Mouse (Mus musculus): Measurements from ENCODE around the gene Tor4a. TPM values are rescaled to one million over a fixed set of nuclear protein-coding genes. Genes with fewer than 3 reads are reported as not detected.
A peak's percentile ranks its signal among the peaks of the same experiment; 100 is the strongest.

Gene Tor4a
- polyA plus RNA-seq, 1 experiment from 2014 or later, result 1.9 TPM

GRCm38 (mm10) chr2:25213266-25213865, 16.7 kb upstream of the Tor4a start:
- Histone ChIP-seq H3K4me2 (ENCODE audit: low read depth, low read length) (no peak overlapping the region), H3K4me3 (ENCODE audit: low read depth, low read length) (no peak overlapping the region), H3K27me3 (ENCODE audit: control insufficient read depth, insufficient read depth, low read length) (no peaks in the 10 kb centered on the region), H3K36me3 (replicated peaks; ENCODE audit: control insufficient read depth, insufficient read depth, low read depth, low read length) (no peaks in the 10 kb centered on the region), H3K27ac (replicated peaks; ENCODE audit: low read depth, low read length) (no peak overlapping the region), H3K9ac (replicated peaks; ENCODE audit: low read length) (no peak overlapping the region), H3K9me3 (replicated peaks; ENCODE audit: control insufficient read depth, low read length) (no peaks in the 10 kb centered on the region), H3K4me1 (ENCODE audit: control insufficient read depth, insufficient read depth, low read length) (peaks cover 8% of the 10 kb centered on the region)
- ATAC-seq (replicated peaks; ENCODE audit: insufficient number of reproducible peaks, low FRiP score, low TSS enrichment, low read depth) (no peak), DNase-seq (ENCODE audit: low spot score) (no peak)
- 72% methylated on average over 23 of the region's 23 CpGs for WGBS

- Histone ChIP-seq H3K4me3 (ENCODE audit: low read depth, low read length) (peak within 1 kb of the TSS; percentile 82), H3K27me3 (ENCODE audit: control insufficient read depth, insufficient read depth, low read length) (no peaks in the 10 kb centered on the region), H3K4me1 (ENCODE audit: control insufficient read depth, insufficient read depth, low read length) (peaks cover 8% of the 10 kb centered on the region), H3K27ac (replicated peaks; ENCODE audit: low read depth, low read length) (peak within 1 kb of the TSS; percentile 53), H3K9me3 (replicated peaks; ENCODE audit: control insufficient read depth, low read length) (no peaks in the 10 kb centered on the region), H3K36me3 (replicated peaks; ENCODE audit: control insufficient read depth, insufficient read depth, low read depth, low read length) (no peaks in the 10 kb centered on the region), H3K9ac (replicated peaks; ENCODE audit: low read length) (peak within 1 kb of the TSS; percentile 91), H3K4me2 (ENCODE audit: low read depth, low read length) (peak within 1 kb of the TSS; percentile 87)
- DNase-seq (ENCODE audit: low spot score), result peak; percentile 94
- ATAC-seq (replicated peaks; ENCODE audit: insufficient number of reproducible peaks, low FRiP score, low TSS enrichment, low read depth), result peak; percentile 89
- WGBS, result under 1% methylated on average over 44 of the region's 44 CpGs
Measured at GRCm38 (mm10) chr2:25211121-25211670, 14.5 kb upstream of the Tor4a start, which contains the start of gene Nelfb. TSS of gene Nelfb (minus strand) at chr2:25211489.

- peaks cover 8% of the 10 kb centered on the region for H3K4me1 ChIP-seq (ENCODE audit: control insufficient read depth, insufficient read depth, low read length)
- H3K4me2 ChIP-seq (ENCODE audit: low read depth, low read length), result peak overlapping the region; percentile 87
- no peaks in the 10 kb centered on the region; the same call in 1 of the 2 replicates for H3K36me3 ChIP-seq (replicated peaks; ENCODE audit: control insufficient read depth, insufficient read depth, low read depth, low read length)
- H3K9me3 ChIP-seq (replicated peaks; ENCODE audit: control insufficient read depth, low read length), result no peaks in the 10 kb centered on the region
- H3K27me3 ChIP-seq (ENCODE audit: control insufficient read depth, insufficient read depth, low read length), result no peaks in the 10 kb centered on the region
- WGBS, result 1% methylated on average over 24 of the region's 24 CpGs
- peak overlapping the region; percentile 53 for H3K27ac ChIP-seq (replicated peaks; ENCODE audit: low read depth, low read length)
- peak overlapping the region; percentile 82 for H3K4me3 ChIP-seq (ENCODE audit: low read depth, low read length)
- DNase-seq (ENCODE audit: low spot score) (no peak), ATAC-seq (replicated peaks; ENCODE audit: insufficient number of reproducible peaks, low FRiP score, low TSS enrichment, low read depth) (0 out of 2 replicates have a peak, but pooled peaks have one; percentile 10)
- peak overlapping the region; percentile 91 for H3K9ac ChIP-seq (replicated peaks; ENCODE audit: low read length)
Measured at GRCm38 (mm10) chr2:25210686-25211085, 14.0 kb upstream of the Tor4a start.

- H3K4me2 ChIP-seq (ENCODE audit: low read depth, low read length), result no peak overlapping the region
- ATAC-seq (replicated peaks; ENCODE audit: insufficient number of reproducible peaks, low FRiP score, low TSS enrichment, low read depth) (no peak), DNase-seq (ENCODE audit: low spot score) (no peak)
- H3K9ac ChIP-seq (replicated peaks; ENCODE audit: low read length), result no peak overlapping the region
- peaks cover 9% of the 10 kb centered on the region for H3K36me3 ChIP-seq (replicated peaks; ENCODE audit: control insufficient read depth, insufficient read depth, low read depth, low read length)
- no peaks in the 10 kb centered on the region for H3K27me3 ChIP-seq (ENCODE audit: control insufficient read depth, insufficient read depth, low read length)
- H3K4me1 ChIP-seq (ENCODE audit: control insufficient read depth, insufficient read depth, low read length), result peaks cover 8% of the 10 kb centered on the region
- H3K9me3 ChIP-seq (replicated peaks; ENCODE audit: control insufficient read depth, low read length), result no peaks in the 10 kb centered on the region
- no peak overlapping the region for H3K4me3 ChIP-seq (ENCODE audit: low read depth, low read length)
- 92% methylated on average over 1 of the region's 1 CpGs for WGBS
- no peak overlapping the region for H3K27ac ChIP-seq (replicated peaks; ENCODE audit: low read depth, low read length)
Measured at GRCm38 (mm10) chr2:25207593-25207992, 10.9 kb upstream of the Tor4a start.

DNA sequence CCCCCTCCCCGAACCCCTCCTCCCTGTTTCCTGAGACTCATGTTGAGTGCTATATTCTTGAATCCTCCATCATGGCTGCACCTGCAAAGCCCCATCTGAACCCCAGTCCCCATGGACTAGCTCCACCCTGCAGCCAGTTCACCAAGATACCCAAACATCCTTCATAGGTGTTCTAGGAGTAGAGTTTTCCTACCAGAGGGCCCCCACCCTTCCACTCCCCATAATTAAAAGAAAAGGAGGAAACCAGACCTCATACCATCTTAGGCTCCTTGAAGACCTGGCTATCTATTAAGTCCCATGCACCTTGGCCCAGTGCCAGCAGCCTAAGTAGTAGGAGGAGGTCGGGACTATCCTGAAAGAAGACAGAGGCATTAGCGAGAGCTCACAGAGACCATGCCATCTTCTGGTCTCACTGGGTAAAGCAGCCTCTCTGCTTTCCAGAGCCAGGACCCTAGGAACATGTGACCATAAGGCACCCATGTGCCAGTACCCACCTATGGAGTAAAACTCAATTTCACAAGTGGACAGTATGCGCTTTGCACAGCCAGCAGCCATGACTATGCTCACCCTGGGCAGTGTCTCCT, 7.0 kb upstream of the Tor4a start:
- ATAC-seq (replicated peaks; ENCODE audit: insufficient number of reproducible peaks, low FRiP score, low TSS enrichment, low read depth), result no peak
- no peak for DNase-seq (ENCODE audit: low spot score)
- no peaks in the 10 kb centered on the region for H3K4me1 ChIP-seq (ENCODE audit: control insufficient read depth, insufficient read depth, low read length)
- WGBS, result 69% methylated on average over 4 of the region's 4 CpGs
- H3K36me3 ChIP-seq (replicated peaks; ENCODE audit: control insufficient read depth, insufficient read depth, low read depth, low read length), result peaks cover 14% of the 10 kb centered on the region
- no peak overlapping the region for H3K4me3 ChIP-seq (ENCODE audit: low read depth, low read length)
- H3K4me2 ChIP-seq (ENCODE audit: low read depth, low read length), result no peak overlapping the region
- no peak overlapping the region for H3K27ac ChIP-seq (replicated peaks; ENCODE audit: low read depth, low read length)
- no peak overlapping the region for H3K9ac ChIP-seq (replicated peaks; ENCODE audit: low read length)
- H3K27me3 ChIP-seq (ENCODE audit: control insufficient read depth, insufficient read depth, low read length), result no peaks in the 10 kb centered on the region
- H3K9me3 ChIP-seq (replicated peaks; ENCODE audit: control insufficient read depth, low read length), result no peaks in the 10 kb centered on the region

DNA sequence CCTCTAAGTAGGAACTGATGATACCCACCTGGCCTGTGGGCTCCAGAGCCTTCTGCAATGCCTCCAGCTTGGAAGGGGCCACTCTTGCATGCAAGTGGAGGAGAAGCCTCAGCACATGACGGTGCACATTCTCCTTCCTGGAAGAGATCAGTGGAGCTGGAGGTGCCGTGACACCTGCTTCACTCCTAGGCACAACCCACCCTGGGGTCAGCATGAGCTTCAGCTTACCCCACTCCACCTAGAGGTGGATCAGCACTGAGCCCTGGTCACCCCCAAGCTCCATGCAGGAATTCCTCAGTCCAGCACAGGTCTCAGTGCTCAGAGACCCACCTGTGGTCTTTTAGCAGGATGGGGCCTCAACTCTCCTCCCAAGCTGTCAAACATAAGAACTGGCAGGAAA, 3.9 kb upstream of the Tor4a start:
- Histone ChIP-seq H3K4me2 (ENCODE audit: low read depth, low read length) (no peak overlapping the region), H3K27ac (replicated peaks; ENCODE audit: low read depth, low read length) (no peak overlapping the region), H3K36me3 (replicated peaks; ENCODE audit: control insufficient read depth, insufficient read depth, low read depth, low read length) (peaks cover 14% of the 10 kb centered on the region), H3K4me1 (ENCODE audit: control insufficient read depth, insufficient read depth, low read length) (no peaks in the 10 kb centered on the region), H3K4me3 (ENCODE audit: low read depth, low read length) (no peak overlapping the region), H3K9ac (replicated peaks; ENCODE audit: low read length) (no peak overlapping the region), H3K27me3 (ENCODE audit: control insufficient read depth, insufficient read depth, low read length) (peaks cover 7% of the 10 kb centered on the region), H3K9me3 (replicated peaks; ENCODE audit: control insufficient read depth, low read length) (no peaks in the 10 kb centered on the region)
- ATAC-seq (replicated peaks; ENCODE audit: insufficient number of reproducible peaks, low FRiP score, low TSS enrichment, low read depth) (no peak), DNase-seq (ENCODE audit: low spot score) (no peak)
- 96% methylated on average over 2 of the region's 2 CpGs for WGBS

- peaks cover 18% of the 10 kb centered on the region for H3K27me3 ChIP-seq (ENCODE audit: control insufficient read depth, insufficient read depth, low read length)
- peaks cover 7% of the 10 kb centered on the region for H3K36me3 ChIP-seq (replicated peaks; ENCODE audit: control insufficient read depth, insufficient read depth, low read depth, low read length)
- H3K27ac ChIP-seq (replicated peaks; ENCODE audit: low read depth, low read length), result no peak overlapping the region
- H3K4me3 ChIP-seq (ENCODE audit: low read depth, low read length), result no peak overlapping the region
- no peak overlapping the region for H3K9ac ChIP-seq (replicated peaks; ENCODE audit: low read length)
- DNase-seq (ENCODE audit: low spot score), result no peak
- no peaks in the 10 kb centered on the region for H3K9me3 ChIP-seq (replicated peaks; ENCODE audit: control insufficient read depth, low read length)
- ATAC-seq (replicated peaks; ENCODE audit: insufficient number of reproducible peaks, low FRiP score, low TSS enrichment, low read depth), result no peak
- no peak overlapping the region for H3K4me2 ChIP-seq (ENCODE audit: low read depth, low read length)
- no peaks in the 10 kb centered on the region; the same call in none of the 2 replicates for H3K4me1 ChIP-seq (ENCODE audit: control insufficient read depth, insufficient read depth, low read length)
Measured at GRCm38 (mm10) chr2:25197946-25198345, 1.3 kb upstream of the Tor4a start.

DNA sequence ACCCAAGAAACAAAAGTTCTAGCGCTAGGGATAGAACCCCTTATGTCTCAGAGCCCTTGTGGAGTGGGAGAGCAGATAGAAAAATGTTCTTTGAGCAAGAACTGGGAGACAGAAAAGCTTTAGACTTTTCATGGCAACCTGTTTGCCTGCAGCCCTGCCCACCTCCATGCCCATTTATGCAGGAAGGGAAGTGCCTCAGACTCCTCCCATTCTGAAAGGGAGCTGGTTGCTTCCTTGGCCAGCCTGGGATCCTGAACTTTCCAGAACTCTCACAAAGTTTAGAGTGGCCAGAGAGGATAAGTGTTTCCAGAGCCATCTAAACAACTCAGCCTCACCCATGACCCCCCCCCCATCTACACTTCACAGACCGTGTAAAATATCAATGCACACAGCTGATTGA, 505 bp upstream of the Tor4a start:
- Histone ChIP-seq H3K9ac (replicated peaks; ENCODE audit: low read length) (no peak overlapping the region), H3K4me1 (ENCODE audit: control insufficient read depth, insufficient read depth, low read length) (no peaks in the 10 kb centered on the region; the same call in none of the 2 replicates), H3K9me3 (replicated peaks; ENCODE audit: control insufficient read depth, low read length) (no peaks in the 10 kb centered on the region), H3K4me2 (ENCODE audit: low read depth, low read length) (no peak overlapping the region), H3K4me3 (ENCODE audit: low read depth, low read length) (no peak overlapping the region), H3K27ac (replicated peaks; ENCODE audit: low read depth, low read length) (no peak overlapping the region), H3K27me3 (ENCODE audit: control insufficient read depth, insufficient read depth, low read length) (peaks cover 18% of the 10 kb centered on the region), H3K36me3 (replicated peaks; ENCODE audit: control insufficient read depth, insufficient read depth, low read depth, low read length) (peaks cover 4% of the 10 kb centered on the region)
- ATAC-seq (replicated peaks; ENCODE audit: insufficient number of reproducible peaks, low FRiP score, low TSS enrichment, low read depth) (no peak), DNase-seq (ENCODE audit: low spot score) (no peak)
- 20% methylated on average over 2 of the region's 2 CpGs for WGBS
